Mouse (Mus musculus): ENCODE results near the gene Sat2. TPM values are rescaled to one million over a fixed set of nuclear protein-coding genes. Genes with fewer than 3 reads are reported as not detected.
A peak's percentile ranks its signal among the peaks of the same experiment; 100 is the strongest.

Sat2 gene
- polyA plus RNA-seq, 1 experiment from 2014 or later: 23.8 TPM

DNA sequence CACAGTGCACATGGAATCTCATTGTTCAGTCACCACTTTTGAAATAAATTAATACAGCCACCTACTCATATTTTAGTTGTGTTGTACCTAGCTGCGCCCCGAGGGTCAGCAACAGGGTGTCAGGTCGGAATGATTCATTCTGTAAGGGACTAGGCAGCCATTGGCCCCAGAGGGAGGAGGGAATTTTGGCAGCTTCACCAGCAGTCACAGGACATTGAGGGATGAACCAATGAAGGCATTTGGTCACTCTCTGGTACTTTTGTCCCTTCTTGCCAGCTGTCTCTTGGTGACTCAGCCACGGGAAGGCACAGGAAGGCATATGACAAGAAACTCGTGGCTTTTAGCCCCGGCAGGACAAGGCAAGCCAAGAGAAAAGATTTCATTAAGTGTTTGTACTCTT, 42.0 kb downstream of the Sat2 start:
- Histone ChIP-seq H3K27me3 (no peaks in the 10 kb centered on the region), H3K4me3 (no peak overlapping the region), H3K4me2 (peak overlapping the region; percentile 61; the same call in 1 of the 2 replicates), H3K4me1 (peaks cover 18% of the 10 kb centered on the region), H3K36me3 (peaks cover 56% of the 10 kb centered on the region), H3K9ac (no peak overlapping the region), H3K9me3 (no peaks in the 10 kb centered on the region), H3K27ac (peak overlapping the region; percentile 98; the same call in 1 of the 2 replicates)
- WGBS: 88% methylated on average over 6 of the region's 6 CpGs
- ATAC-seq (ENCODE audit: insufficient number of reproducible peaks, insufficient read depth, low FRiP score, low TSS enrichment, low read depth): no peak

GRCm38 (mm10) chr11:69664841-69665240, 43.0 kb downstream of the Sat2 start:
- peaks cover 60% of the 10 kb centered on the region for H3K36me3 ChIP-seq
- no peaks in the 10 kb centered on the region for H3K9me3 ChIP-seq
- ATAC-seq (ENCODE audit: insufficient number of reproducible peaks, insufficient read depth, low FRiP score, low TSS enrichment, low read depth): no peak
- WGBS: 90% methylated on average over 7 of the region's 7 CpGs
- no peak overlapping the region for H3K9ac ChIP-seq
- H3K4me1 ChIP-seq: peaks cover 27% of the 10 kb centered on the region
- no peaks in the 10 kb centered on the region for H3K27me3 ChIP-seq
- H3K27ac ChIP-seq: no peak overlapping the region
- H3K4me2 ChIP-seq: no peak overlapping the region
- no peak overlapping the region for H3K4me3 ChIP-seq

- H3K4me3 ChIP-seq: no peak overlapping the region
- H3K36me3 ChIP-seq: peaks cover 67% of the 10 kb centered on the region
- no peak overlapping the region for H3K4me2 ChIP-seq
- peaks cover 34% of the 10 kb centered on the region for H3K4me1 ChIP-seq
- H3K9ac ChIP-seq: no peak overlapping the region
- no peaks in the 10 kb centered on the region for H3K27me3 ChIP-seq
- WGBS: 74% methylated on average over 9 of the region's 9 CpGs
- no peak for ATAC-seq (ENCODE audit: insufficient number of reproducible peaks, insufficient read depth, low FRiP score, low TSS enrichment, low read depth)
- H3K27ac ChIP-seq: peak overlapping the region; percentile 44; the same call in 1 of the 2 replicates
- H3K9me3 ChIP-seq: no peaks in the 10 kb centered on the region
Observed at GRCm38 (mm10) chr11:69665457-69665960, 43.7 kb downstream of the Sat2 start.

DNA sequence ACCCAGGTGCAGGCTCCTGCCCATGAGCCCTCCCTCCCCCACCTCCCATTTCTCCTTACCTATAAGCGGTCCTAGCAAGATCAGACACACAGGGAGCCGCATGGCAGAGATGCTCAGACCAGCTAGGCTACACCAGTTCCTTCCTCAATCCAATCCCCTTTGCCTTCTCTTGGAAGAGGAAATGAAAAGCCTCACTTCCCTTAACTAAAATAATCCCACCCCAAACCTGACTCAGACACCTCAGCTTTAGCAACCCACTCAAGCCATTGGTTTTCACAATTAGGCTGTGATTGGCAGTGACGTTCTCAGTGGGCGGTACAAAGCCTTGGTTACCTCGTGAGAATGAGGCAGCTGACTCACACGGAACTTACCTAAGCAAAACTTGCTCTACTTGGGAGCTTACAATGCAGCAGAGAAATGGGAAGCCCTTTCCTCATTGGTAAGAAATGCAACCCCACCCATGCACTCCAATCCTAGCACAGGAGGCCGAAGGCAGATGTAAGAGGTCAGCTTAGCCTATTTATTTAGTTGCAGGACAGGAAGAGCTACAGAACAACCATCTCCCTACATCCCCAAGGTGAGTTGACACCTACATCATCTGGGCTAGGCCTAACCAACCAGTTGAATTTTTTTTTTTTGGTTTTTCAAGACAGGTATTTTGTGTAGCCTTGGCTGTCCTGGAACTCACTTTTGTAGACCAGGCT, 44.3 kb downstream of the Sat2 start, which contains the start of gene Cd68:
Gene Cd68, minus strand, starts transcription at position 193 of the 704 bp plus-strand sequence.
- H3K4me2 ChIP-seq: no peak within 1 kb of the TSS
- H3K4me1 ChIP-seq: peaks cover 34% of the 10 kb centered on the region
- H3K36me3 ChIP-seq: peaks cover 70% of the 10 kb centered on the region
- H3K27ac ChIP-seq: peak within 1 kb of the TSS; percentile 44; the same call in 1 of the 2 replicates
- H3K27me3 ChIP-seq: no peaks in the 10 kb centered on the region
- H3K9ac ChIP-seq: no peak within 1 kb of the TSS
- WGBS: 26% methylated on average over 7 of the region's 7 CpGs
- ATAC-seq (ENCODE audit: insufficient number of reproducible peaks, insufficient read depth, low FRiP score, low TSS enrichment, low read depth): no peak
- no peak within 1 kb of the TSS for H3K4me3 ChIP-seq
- H3K9me3 ChIP-seq: no peaks in the 10 kb centered on the region

- no peak overlapping the region for H3K4me3 ChIP-seq
- no peak overlapping the region for H3K27ac ChIP-seq
- H3K4me1 ChIP-seq: peaks cover 29% of the 10 kb centered on the region
- no peaks in the 10 kb centered on the region for H3K27me3 ChIP-seq
- WGBS: 81% methylated on average over 3 of the region's 3 CpGs
- no peak for ATAC-seq (ENCODE audit: insufficient number of reproducible peaks, insufficient read depth, low FRiP score, low TSS enrichment, low read depth)
- H3K9ac ChIP-seq: no peak overlapping the region
- no peaks in the 10 kb centered on the region for H3K9me3 ChIP-seq
- no peak overlapping the region for H3K4me2 ChIP-seq
- peaks cover 70% of the 10 kb centered on the region for H3K36me3 ChIP-seq
Observed at GRCm38 (mm10) chr11:69666665-69667005, 44.8 kb downstream of the Sat2 start.

GRCm38 (mm10) chr11:69670786-69671725, 49.2 kb downstream of the Sat2 start:
- Histone ChIP-seq H3K9ac (peak overlapping the region; percentile 100), H3K36me3 (peaks cover 75% of the 10 kb centered on the region), H3K4me1 (peaks cover 23% of the 10 kb centered on the region), H3K4me3 (peak overlapping the region; percentile 100), H3K27ac (peak overlapping the region; percentile 98), H3K27me3 (no peaks in the 10 kb centered on the region), H3K9me3 (no peaks in the 10 kb centered on the region), H3K4me2 (peak overlapping the region; percentile 87)
- ATAC-seq (ENCODE audit: insufficient number of reproducible peaks, insufficient read depth, low FRiP score, low TSS enrichment, low read depth): peak; percentile 59
- under 1% methylated on average over 58 of the region's 61 CpGs for WGBS

DNA sequence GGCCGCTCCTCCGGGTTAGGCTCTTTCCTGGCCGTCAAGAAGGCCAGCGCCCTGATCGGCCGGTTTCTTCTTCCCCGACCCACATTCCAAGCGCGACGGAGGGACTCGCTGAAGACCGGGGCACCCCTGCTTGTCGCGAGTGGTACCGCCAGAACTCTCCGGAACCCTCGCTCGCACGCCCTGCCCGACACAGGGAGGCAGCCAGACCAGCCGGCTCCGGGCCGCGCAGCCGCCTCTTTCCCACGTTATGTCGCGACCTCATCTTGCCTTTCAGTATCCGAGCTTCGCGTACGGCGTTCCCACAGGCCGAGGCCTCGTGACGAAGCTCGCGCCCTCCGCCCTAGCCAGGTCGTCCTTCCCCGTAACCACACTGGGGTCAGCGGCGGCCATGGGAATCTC, 49.9 kb downstream of the Sat2 start:
- Histone ChIP-seq H3K4me1 (peaks cover 23% of the 10 kb centered on the region), H3K9ac (peak overlapping the region; percentile 100), H3K27me3 (no peaks in the 10 kb centered on the region), H3K9me3 (no peaks in the 10 kb centered on the region), H3K36me3 (peaks cover 75% of the 10 kb centered on the region), H3K4me2 (peak overlapping the region; percentile 87), H3K27ac (peak overlapping the region; percentile 98), H3K4me3 (peak overlapping the region; percentile 100)
- peak; percentile 2; the same call in 1 of the 2 replicates for ATAC-seq (ENCODE audit: insufficient number of reproducible peaks, insufficient read depth, low FRiP score, low TSS enrichment, low read depth)
- under 1% methylated on average over 43 of the region's 43 CpGs for WGBS

DNA sequence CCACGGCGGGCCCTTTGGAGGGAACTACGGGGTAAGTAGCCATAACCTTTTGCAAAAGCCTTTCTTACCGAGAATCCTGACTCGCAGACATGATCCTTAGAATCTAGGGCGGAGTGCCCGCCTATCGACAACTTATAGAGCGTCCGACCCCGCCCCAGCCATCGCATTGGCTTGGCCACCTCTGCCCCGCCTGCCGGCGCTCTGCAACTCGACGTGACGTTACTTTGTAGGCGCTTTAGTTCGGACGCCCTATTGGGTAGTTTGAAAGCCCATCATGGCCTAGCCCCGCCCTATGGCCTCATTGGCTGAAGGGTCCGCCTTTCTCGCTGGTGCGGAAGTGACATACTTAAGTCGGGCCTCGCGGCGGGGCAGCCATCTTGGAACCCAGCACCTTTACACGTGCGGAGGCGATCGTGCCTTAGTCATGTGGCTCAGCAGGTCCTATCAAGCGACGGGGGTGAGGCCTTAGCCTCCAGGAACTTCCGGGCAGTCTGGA, 50.4 kb downstream of the Sat2 start, which contains the start of gene Eif4a1:
Gene Eif4a1, minus strand, starts transcription at position 213 of the 496 bp plus-strand sequence.
- H3K9ac ChIP-seq: peak within 1 kb of the TSS; percentile 100
- H3K9me3 ChIP-seq: no peaks in the 10 kb centered on the region
- H3K4me3 ChIP-seq: peak within 1 kb of the TSS; percentile 100
- H3K36me3 ChIP-seq: peaks cover 77% of the 10 kb centered on the region
- WGBS: under 1% methylated on average over 36 of the region's 36 CpGs
- peak; percentile 98 for ATAC-seq (ENCODE audit: insufficient number of reproducible peaks, insufficient read depth, low FRiP score, low TSS enrichment, low read depth)
- peaks cover 23% of the 10 kb centered on the region for H3K4me1 ChIP-seq
- H3K4me2 ChIP-seq: peak within 1 kb of the TSS; percentile 87
- H3K27me3 ChIP-seq: no peaks in the 10 kb centered on the region
- H3K27ac ChIP-seq: peak within 1 kb of the TSS; percentile 98

MicroRNA genes within 50 kb of the gene (microRNA counts, 519-probe panel; counts per million panel counts)
- microRNA mmu-miR-1934 (236 counts per million, percentile 44 among the panel's probes with 10 or more counts), microRNA mmu-miR-467f (2,200 counts per million, percentile 55 among the panel's probes with 10 or more counts)

Small RNA genes lying within 50 kb of the gene (microRNA-seq; reads per million reads assigned to microRNA genes)
- gene Mir1934: 4.4 reads per million, percentile 17 among the genes with 10 or more reads in this experiment
- gene Mir467f: not detected

Other genes with a start within 250 kb of the Sat2 start
- gene Naa38, start 226.5 kb upstream of the Sat2 start, polyA plus RNA-seq (2015; fragmentation: Nextera tagmentation; extraction: Ambion mirVana): 145 and 150 TPM in 2 replicates
- 43.4 and 46.5 TPM in 2 replicates for gene Cyb5d1, start 226.4 kb upstream of the Sat2 start, polyA plus RNA-seq (2015; fragmentation: Nextera tagmentation; extraction: Ambion mirVana)
- 13.2 and 16.4 TPM in 2 replicates for gene Tmem88, start 223.8 kb upstream of the Sat2 start, polyA plus RNA-seq (2015; fragmentation: Nextera tagmentation; extraction: Ambion mirVana)
- gene Kdm6b, start 208.3 kb upstream of the Sat2 start, polyA plus RNA-seq (2015; fragmentation: Nextera tagmentation; extraction: Ambion mirVana): 41.3 and 43.1 TPM in 2 replicates
- 4.2 and 4.4 TPM in 2 replicates for gene Dnah2, start 72.9 kb upstream of the Sat2 start, polyA plus RNA-seq (2015; fragmentation: Nextera tagmentation; extraction: Ambion mirVana)
- gene Efnb3, start 61.8 kb upstream of the Sat2 start, polyA plus RNA-seq (2015; fragmentation: Nextera tagmentation; extraction: Ambion mirVana): 43.4 and 46.3 TPM in 2 replicates
- 26.9 TPM in 2 replicates for gene Wrap53, start 41.8 kb upstream of the Sat2 start, polyA plus RNA-seq (2015; fragmentation: Nextera tagmentation; extraction: Ambion mirVana)
- 160 and 186 TPM in 2 replicates for gene Trp53, start 41.7 kb upstream of the Sat2 start, polyA plus RNA-seq (2015; fragmentation: Nextera tagmentation; extraction: Ambion mirVana)
- 7.9 and 8.3 TPM in 2 replicates for gene Atp1b2, start 16.1 kb upstream of the Sat2 start, polyA plus RNA-seq (2015; fragmentation: Nextera tagmentation; extraction: Ambion mirVana)
- 0.50 TPM in 1 of 2 replicates, not detected in the other for gene Shbg, start 4.1 kb upstream of the Sat2 start, polyA plus RNA-seq (2015; fragmentation: Nextera tagmentation; extraction: Ambion mirVana)
- gene Fxr2, start 11.0 kb downstream of the Sat2 start, polyA plus RNA-seq (2015; fragmentation: Nextera tagmentation; extraction: Ambion mirVana): 36.6 and 44.1 TPM in 2 replicates
- 0.41 and 0.63 TPM in 2 replicates for gene Sox15, start 33.3 kb downstream of the Sat2 start, polyA plus RNA-seq (2015; fragmentation: Nextera tagmentation; extraction: Ambion mirVana)
- 54.3 and 74.9 TPM in 2 replicates for gene Mpdu1, start 40.6 kb downstream of the Sat2 start, polyA plus RNA-seq (2015; fragmentation: Nextera tagmentation; extraction: Ambion mirVana)
- 11.4 and 11.9 TPM in 2 replicates for gene Cd68, start 44.1 kb downstream of the Sat2 start, polyA plus RNA-seq (2015; fragmentation: Nextera tagmentation; extraction: Ambion mirVana)
- gene Eif4a1, start 50.4 kb downstream of the Sat2 start, polyA plus RNA-seq (2015; fragmentation: Nextera tagmentation; extraction: Ambion mirVana): 514 and 625 TPM in 2 replicates
- gene Senp3, start 60.1 kb downstream of the Sat2 start, polyA plus RNA-seq (2015; fragmentation: Nextera tagmentation; extraction: Ambion mirVana): 119 and 122 TPM in 2 replicates
- 0.21 and 0.39 TPM in 2 replicates for gene Tnfsf13, start 63.8 kb downstream of the Sat2 start, polyA plus RNA-seq (2015; fragmentation: Nextera tagmentation; extraction: Ambion mirVana)
- 5.7 and 6.4 TPM in 2 replicates for gene Tnfsf12, start 73.8 kb downstream of the Sat2 start, polyA plus RNA-seq (2015; fragmentation: Nextera tagmentation; extraction: Ambion mirVana)
- gene Tnfsfm13, start 74.1 kb downstream of the Sat2 start, polyA plus RNA-seq (2015; fragmentation: Nextera tagmentation; extraction: Ambion mirVana): 2.8 and 3.8 TPM in 2 replicates
- 27.3 and 31.3 TPM in 2 replicates for gene Polr2a, start 136.6 kb downstream of the Sat2 start, polyA plus RNA-seq (2015; fragmentation: Nextera tagmentation; extraction: Ambion mirVana)
- not detected in 2 replicates for gene Slc35g3, start 139.9 kb downstream of the Sat2 start, polyA plus RNA-seq (2015; fragmentation: Nextera tagmentation; extraction: Ambion mirVana)
- gene Zbtb4, start 143.9 kb downstream of the Sat2 start, polyA plus RNA-seq (2015; fragmentation: Nextera tagmentation; extraction: Ambion mirVana): 3.5 and 4.8 TPM in 2 replicates
- 5.4 and 5.7 TPM in 2 replicates for gene Chrnb1, start 173.9 kb downstream of the Sat2 start, polyA plus RNA-seq (2015; fragmentation: Nextera tagmentation; extraction: Ambion mirVana)
- gene Fgf11, start 179.8 kb downstream of the Sat2 start, polyA plus RNA-seq (2015; fragmentation: Nextera tagmentation; extraction: Ambion mirVana): 3.6 TPM in 2 replicates
- 4.0 and 4.7 TPM in 2 replicates for gene Tmem102, start 183.6 kb downstream of the Sat2 start, polyA plus RNA-seq (2015; fragmentation: Nextera tagmentation; extraction: Ambion mirVana)
- not detected in 2 replicates for gene Gm39566, start 193.3 kb downstream of the Sat2 start, polyA plus RNA-seq (2015; fragmentation: Nextera tagmentation; extraction: Ambion mirVana)
- not detected in 2 replicates for gene Spem2, start 196.4 kb downstream of the Sat2 start, polyA plus RNA-seq (2015; fragmentation: Nextera tagmentation; extraction: Ambion mirVana)
- gene Spem1, start 200.2 kb downstream of the Sat2 start, polyA plus RNA-seq (2015; fragmentation: Nextera tagmentation; extraction: Ambion mirVana): 0.26 TPM in 1 of 2 replicates, not detected in the other
- 14.1 and 15.2 TPM in 2 replicates for gene Nlgn2, start 215.8 kb downstream of the Sat2 start, polyA plus RNA-seq (2015; fragmentation: Nextera tagmentation; extraction: Ambion mirVana)
- 358 and 423 TPM in 2 replicates for gene Tmem256, start 216.5 kb downstream of the Sat2 start, polyA plus RNA-seq (2015; fragmentation: Nextera tagmentation; extraction: Ambion mirVana)
- 145 and 154 TPM in 2 replicates for gene Plscr3, start 224.4 kb downstream of the Sat2 start, polyA plus RNA-seq (2015; fragmentation: Nextera tagmentation; extraction: Ambion mirVana)
- gene Tnk1, start 236.7 kb downstream of the Sat2 start, polyA plus RNA-seq (2015; fragmentation: Nextera tagmentation; extraction: Ambion mirVana): 4.9 and 5.3 TPM in 2 replicates